Mouse (Mus musculus) hindbrain, embryonic 13.5 days (tissue): ENCODE data around the gene Gm49396. TPM values are rescaled to one million over a fixed set of nuclear protein-coding genes. Genes with fewer than 3 reads are reported as not detected.

Source experiments
- ATAC-seq: fragments of 200-750 bp; cut with Nextera tagmentation; 2 replicates; pipeline ENCODE4 v1.8.0; 2017; ENCODE audit warnings: moderate TSS enrichment; ENCODE audit not compliant: low FRiP score
- H3K27ac ChIP-seq: fragments of 300-500 bp; sonication (generic); 2 replicates; pipeline ENCODE4 v1.5.1; 2015; ENCODE audit warnings: inconsistent platforms, mild to moderate bottlenecking, moderate library complexity
- H3K27me3 ChIP-seq: fragments of 300-500 bp; sonication (generic); 2 replicates; pipeline ENCODE4 v1.6.1; 2015; ENCODE audit warnings: mild to moderate bottlenecking, inconsistent platforms
- H3K36me3 ChIP-seq: fragments of 300-500 bp; sonication (generic); 2 replicates; pipeline ENCODE4 v1.6.1; 2015; ENCODE audit warnings: mild to moderate bottlenecking, inconsistent platforms
- H3K4me1 ChIP-seq: fragments of 300-500 bp; sonication (generic); replicated peaks from 2 replicates; pipeline ENCODE4 v1.6.1; 2015; ENCODE audit warnings: inconsistent platforms
- H3K4me2 ChIP-seq: fragments of 300-500 bp; sonication (generic); 2 replicates; pipeline ENCODE4 v1.6.1; 2015; ENCODE audit warnings: inconsistent platforms, mild to moderate bottlenecking, moderate library complexity
- H3K4me3 ChIP-seq: fragments of 300-500 bp; sonication (generic); 2 replicates; pipeline ENCODE4 v1.5.1; 2015; ENCODE audit warnings: mild to moderate bottlenecking, inconsistent platforms
- H3K9ac ChIP-seq: fragments of 300-500 bp; sonication (generic); 2 replicates; pipeline ENCODE4 v1.6.1; 2015; ENCODE audit warnings: mild to moderate bottlenecking, inconsistent platforms
- H3K9me3 ChIP-seq: fragments of 300-500 bp; sonication (generic); 2 replicates; pipeline ENCODE4 v1.6.1; 2016; ENCODE audit warnings: inconsistent platforms
- WGBS: fragments of 180-500 bp; shearing (Covaris S2); methylation state at CpG from one replicate; pipeline ENCODE4 v1.1.7; 2015; 5-methylcytosine and 5-hydroxymethylcytosine counted together
- polyA plus RNA-seq: library from polyadenylated mRNA; unstranded; fragments of >200 nt; fragmentation: Nextera tagmentation; extraction: Ambion mirVana; gene quantifications from 2 replicates; pipeline ENCODE4 v1.2.1, GENCODE M21; 2015

Gene Gm49396
- polyA plus RNA-seq, 1 experiment from 2014 or later: 19.8 TPM

DNA sequence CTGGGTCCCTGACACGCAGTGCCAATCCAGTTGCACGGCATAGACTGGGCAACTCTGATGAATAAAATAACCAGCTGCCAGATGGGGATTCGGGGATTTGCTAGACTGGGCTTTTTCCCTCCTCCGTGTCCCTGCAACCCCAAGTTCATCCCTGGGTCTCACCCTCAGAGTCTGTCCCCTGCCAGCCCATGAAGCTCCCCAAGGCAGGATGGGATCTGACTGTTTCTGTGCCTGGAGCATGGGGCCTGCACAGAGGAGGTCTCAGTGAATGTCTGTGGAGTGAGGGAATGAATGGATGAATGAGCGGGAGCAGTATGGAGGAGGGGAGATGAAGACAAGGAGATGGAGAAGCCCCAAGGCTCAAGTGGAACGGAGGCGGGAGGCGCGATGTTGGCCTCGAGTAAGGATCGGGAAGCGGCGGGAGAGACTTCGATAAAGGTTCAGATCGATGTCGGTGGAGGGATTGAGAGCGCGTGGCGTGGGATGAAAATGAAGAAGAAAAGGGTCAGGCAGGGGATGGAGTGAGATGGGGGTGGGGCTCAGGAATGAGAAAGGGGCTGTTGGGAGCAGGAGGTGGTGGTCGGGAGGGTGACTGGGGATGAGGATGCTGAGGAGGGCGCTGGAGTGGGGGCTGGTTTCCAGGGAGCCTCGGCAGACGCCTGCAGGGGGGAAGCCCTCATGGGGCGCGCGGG is 29.1 kb upstream of the Gm49396 start:
- peak overlapping the region; percentile 93 for H3K9ac ChIP-seq
- peak overlapping the region; percentile 95 for H3K27ac ChIP-seq
- peak overlapping the region; percentile 91 for H3K4me2 ChIP-seq
- H3K4me3 ChIP-seq: peak overlapping the region; percentile 75
- H3K9me3 ChIP-seq: no peaks in the 10 kb centered on the region
- H3K36me3 ChIP-seq: peaks cover 40% of the 10 kb centered on the region
- 3% methylated on average over 26 of the region's 26 CpGs for WGBS
- H3K4me1 ChIP-seq: peaks cover 43% of the 10 kb centered on the region
- no peaks in the 10 kb centered on the region for H3K27me3 ChIP-seq
- peak; percentile 47 for ATAC-seq

DNA sequence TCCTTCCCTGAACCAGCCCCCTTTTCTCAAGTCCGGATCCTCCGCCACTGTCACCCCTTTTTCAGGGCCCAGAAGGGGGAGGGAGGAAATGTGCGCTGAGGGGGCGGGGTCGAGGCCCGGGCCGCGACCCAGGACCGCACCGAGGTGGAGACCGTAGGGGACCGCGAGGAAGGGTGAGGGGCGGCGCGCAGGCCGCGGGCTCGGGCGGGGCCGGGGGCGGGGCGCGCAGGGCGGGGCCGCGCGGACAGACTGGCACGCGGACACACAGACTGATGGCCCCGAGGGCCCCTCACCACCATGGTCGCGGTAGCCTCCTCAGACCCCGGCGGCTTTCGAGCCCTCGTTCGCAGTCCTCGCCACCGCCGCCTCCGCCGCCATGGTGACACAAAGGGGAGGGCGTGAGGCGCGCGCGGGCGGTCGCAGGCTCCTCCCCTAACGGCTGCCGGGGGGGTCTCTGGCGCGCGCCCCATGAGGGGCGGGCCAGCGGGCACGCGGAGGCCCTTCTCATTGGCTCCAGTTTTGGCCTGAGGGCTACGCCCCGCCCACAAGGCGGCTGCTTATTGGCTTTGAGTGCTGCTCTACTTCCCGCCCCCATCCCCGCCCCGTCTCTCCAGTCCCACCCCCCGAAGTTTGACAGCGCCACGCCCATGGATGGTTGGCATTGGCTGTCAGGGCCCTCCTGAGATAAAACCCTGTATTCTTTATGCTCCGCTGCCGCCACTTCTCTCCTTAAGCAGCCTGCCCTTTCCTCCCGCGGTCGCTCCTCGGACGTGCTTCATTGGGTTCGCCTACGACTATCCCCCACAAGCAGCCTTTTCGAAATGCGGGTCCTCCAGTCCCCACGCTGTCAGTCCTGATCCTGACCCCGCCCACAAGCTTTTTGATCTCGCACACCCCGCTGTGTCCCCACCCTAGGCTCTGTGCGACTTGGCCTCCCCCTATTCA is 28.2 kb upstream of the Gm49396 start, which contains the start of gene Arhgap33:
Gene Arhgap33 (minus strand): TSS at position 428 of the 945 bp plus-strand sequence.
- Histone ChIP-seq H3K9ac (peak within 1 kb of the TSS; percentile 93), H3K4me2 (peak within 1 kb of the TSS; percentile 91), H3K9me3 (no peaks in the 10 kb centered on the region), H3K36me3 (peaks cover 39% of the 10 kb centered on the region), H3K4me3 (peak within 1 kb of the TSS; percentile 75), H3K27ac (peak within 1 kb of the TSS; percentile 95), H3K27me3 (no peaks in the 10 kb centered on the region), H3K4me1 (peaks cover 43% of the 10 kb centered on the region)
- under 1% methylated on average over 75 of the region's 84 CpGs for WGBS
- peak; percentile 90 for ATAC-seq

DNA sequence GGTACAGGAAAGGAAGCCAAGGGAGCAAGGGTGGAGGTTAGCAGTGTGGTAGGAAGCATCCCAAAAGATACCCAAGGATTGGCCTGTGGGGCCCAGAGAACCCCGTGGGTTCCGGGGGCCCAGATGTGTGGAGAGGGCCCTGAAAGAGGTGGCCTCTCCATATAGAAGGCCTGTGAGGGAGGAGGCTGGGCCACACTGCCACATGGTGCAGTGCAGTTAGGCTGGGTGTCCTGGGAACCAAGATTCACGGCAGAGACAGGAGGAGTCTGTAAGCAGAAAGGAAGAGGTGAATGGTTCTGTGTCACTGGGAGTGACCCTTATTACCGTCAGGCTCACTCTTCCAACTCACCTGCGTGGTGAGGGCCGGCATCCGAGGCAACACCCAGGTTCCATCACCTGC is 22.6 kb upstream of the Gm49396 start:
- H3K27me3 ChIP-seq: no peaks in the 10 kb centered on the region
- H3K9ac ChIP-seq: no peak overlapping the region
- no peak for ATAC-seq
- H3K4me1 ChIP-seq: peaks cover 5% of the 10 kb centered on the region
- 88% methylated on average over 7 of the region's 7 CpGs for WGBS
- no peak overlapping the region for H3K4me3 ChIP-seq
- H3K4me2 ChIP-seq: no peak overlapping the region
- H3K36me3 ChIP-seq: peaks cover 27% of the 10 kb centered on the region
- no peak overlapping the region for H3K27ac ChIP-seq
- H3K9me3 ChIP-seq: no peaks in the 10 kb centered on the region

DNA sequence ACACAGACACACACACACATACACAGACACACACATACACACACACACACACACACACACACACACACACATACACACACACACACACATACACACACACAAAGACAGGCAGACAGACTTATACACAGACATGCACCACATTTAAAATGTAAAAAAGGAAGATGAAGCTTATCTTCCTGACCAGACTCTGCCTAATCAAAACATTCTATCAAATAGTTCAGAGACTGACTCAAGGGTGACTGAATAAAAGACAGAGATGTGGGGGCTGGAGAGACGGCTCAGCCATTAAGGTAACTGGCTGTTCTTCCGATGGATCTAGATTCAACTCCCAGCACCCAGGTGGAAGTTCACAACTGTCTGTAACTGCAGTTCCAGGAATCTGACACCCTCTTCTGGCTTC is 18.8 kb upstream of the Gm49396 start:
- H3K9me3 ChIP-seq: no peaks in the 10 kb centered on the region
- H3K4me3 ChIP-seq: no peak overlapping the region
- 91% methylated on average over 2 of the region's 2 CpGs for WGBS
- no peak overlapping the region for H3K4me2 ChIP-seq
- no peak overlapping the region for H3K9ac ChIP-seq
- no peaks in the 10 kb centered on the region for H3K4me1 ChIP-seq
- ATAC-seq: no peak
- no peak overlapping the region for H3K27ac ChIP-seq
- peaks cover 41% of the 10 kb centered on the region for H3K36me3 ChIP-seq
- H3K27me3 ChIP-seq: no peaks in the 10 kb centered on the region

DNA sequence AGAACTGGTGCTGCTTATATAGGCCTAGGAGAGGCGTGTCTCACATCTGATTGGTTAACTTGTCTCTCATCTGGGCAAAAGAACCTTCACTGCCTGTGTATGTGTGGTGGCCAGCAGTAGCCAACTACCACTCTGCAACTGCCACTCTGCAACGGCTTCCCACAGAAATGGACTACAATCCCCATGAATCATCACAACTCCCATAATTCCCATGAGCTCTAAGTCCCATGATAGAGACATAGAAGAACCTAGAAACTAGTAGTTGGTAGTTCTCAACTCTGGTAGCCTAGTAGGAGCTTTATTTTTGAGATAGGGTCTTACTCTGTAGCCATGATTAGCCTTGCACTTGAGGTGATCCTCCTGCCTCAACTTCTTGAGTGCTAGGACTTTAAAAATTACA is 13.3 kb upstream of the Gm49396 start:
- no peak for ATAC-seq
- H3K9me3 ChIP-seq: no peaks in the 10 kb centered on the region
- H3K36me3 ChIP-seq: peaks cover 25% of the 10 kb centered on the region
- no peak overlapping the region for H3K4me3 ChIP-seq
- H3K9ac ChIP-seq: no peak overlapping the region
- H3K27me3 ChIP-seq: peaks cover 11% of the 10 kb centered on the region; the same call in 1 of the 2 replicates
- no peak overlapping the region for H3K4me2 ChIP-seq
- WGBS: 82% methylated on average over 2 of the region's 2 CpGs
- H3K4me1 ChIP-seq: peaks cover 18% of the 10 kb centered on the region
- H3K27ac ChIP-seq: no peak overlapping the region

DNA sequence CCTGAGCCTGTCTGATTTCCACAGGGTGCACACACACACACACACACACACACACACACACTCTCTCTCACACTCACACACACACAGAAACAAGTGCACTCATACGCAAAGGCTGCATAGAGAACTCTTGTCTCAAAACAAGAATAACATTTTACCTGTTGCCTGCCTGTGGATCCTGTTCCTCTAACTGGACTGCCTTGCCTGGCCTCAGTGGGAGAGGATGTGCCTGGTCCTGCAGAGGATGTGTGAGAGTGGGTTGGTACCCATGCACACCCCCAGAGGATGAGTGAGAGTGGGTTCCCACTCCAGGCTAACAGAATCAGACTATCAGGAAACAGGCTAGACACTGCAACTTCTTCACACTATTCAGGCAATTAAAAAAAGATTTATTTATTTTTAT is 12.5 kb upstream of the Gm49396 start:
- Histone ChIP-seq H3K4me3 (no peak overlapping the region), H3K4me2 (no peak overlapping the region), H3K36me3 (peaks cover 32% of the 10 kb centered on the region), H3K27me3 (peaks cover 11% of the 10 kb centered on the region; the same call in 1 of the 2 replicates), H3K27ac (no peak overlapping the region), H3K9me3 (no peaks in the 10 kb centered on the region), H3K4me1 (peaks cover 18% of the 10 kb centered on the region), H3K9ac (no peak overlapping the region)
- WGBS: 100% methylated on average over 1 of the region's 1 CpGs
- no peak for ATAC-seq

DNA sequence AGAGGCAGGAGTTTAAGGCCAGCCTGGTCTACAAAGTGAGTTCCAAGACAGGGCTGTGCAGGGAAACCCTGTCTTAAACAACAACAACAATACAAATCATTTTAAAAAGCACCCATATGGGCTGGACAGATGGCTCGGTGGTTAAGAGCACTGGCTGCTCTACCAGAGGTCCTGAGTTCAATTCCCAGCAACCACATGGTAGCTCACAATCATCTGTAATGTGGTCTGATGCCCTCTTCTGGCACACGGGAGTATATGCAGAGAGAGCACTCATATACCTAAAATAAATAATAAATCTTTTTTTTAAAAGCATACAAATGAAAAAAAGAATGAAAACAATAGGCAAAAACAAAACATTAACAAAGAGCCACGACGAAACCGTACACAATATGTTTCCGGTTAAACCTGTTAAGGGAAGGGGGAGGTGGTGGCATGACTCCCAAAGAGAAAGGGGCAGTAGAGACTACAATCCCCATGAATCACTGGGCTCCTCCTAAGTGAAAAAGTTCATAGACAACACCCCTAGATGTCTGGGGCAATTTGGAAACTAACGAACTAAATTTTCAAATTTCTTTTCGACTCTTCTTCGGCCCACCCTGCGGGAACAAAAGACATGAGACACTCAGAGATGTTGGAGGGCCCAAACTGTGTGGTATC is 11.6 kb upstream of the Gm49396 start:
- Histone ChIP-seq H3K27me3 (peaks cover 11% of the 10 kb centered on the region; the same call in 1 of the 2 replicates), H3K4me2 (peak overlapping the region; percentile 88), H3K36me3 (peaks cover 34% of the 10 kb centered on the region), H3K4me1 (peaks cover 18% of the 10 kb centered on the region), H3K9me3 (no peaks in the 10 kb centered on the region), H3K27ac (peak overlapping the region; percentile 93), H3K9ac (peak overlapping the region; percentile 72), H3K4me3 (peak overlapping the region; percentile 59)
- 3% methylated on average over 10 of the region's 10 CpGs for WGBS
- peak; percentile 75 for ATAC-seq

DNA sequence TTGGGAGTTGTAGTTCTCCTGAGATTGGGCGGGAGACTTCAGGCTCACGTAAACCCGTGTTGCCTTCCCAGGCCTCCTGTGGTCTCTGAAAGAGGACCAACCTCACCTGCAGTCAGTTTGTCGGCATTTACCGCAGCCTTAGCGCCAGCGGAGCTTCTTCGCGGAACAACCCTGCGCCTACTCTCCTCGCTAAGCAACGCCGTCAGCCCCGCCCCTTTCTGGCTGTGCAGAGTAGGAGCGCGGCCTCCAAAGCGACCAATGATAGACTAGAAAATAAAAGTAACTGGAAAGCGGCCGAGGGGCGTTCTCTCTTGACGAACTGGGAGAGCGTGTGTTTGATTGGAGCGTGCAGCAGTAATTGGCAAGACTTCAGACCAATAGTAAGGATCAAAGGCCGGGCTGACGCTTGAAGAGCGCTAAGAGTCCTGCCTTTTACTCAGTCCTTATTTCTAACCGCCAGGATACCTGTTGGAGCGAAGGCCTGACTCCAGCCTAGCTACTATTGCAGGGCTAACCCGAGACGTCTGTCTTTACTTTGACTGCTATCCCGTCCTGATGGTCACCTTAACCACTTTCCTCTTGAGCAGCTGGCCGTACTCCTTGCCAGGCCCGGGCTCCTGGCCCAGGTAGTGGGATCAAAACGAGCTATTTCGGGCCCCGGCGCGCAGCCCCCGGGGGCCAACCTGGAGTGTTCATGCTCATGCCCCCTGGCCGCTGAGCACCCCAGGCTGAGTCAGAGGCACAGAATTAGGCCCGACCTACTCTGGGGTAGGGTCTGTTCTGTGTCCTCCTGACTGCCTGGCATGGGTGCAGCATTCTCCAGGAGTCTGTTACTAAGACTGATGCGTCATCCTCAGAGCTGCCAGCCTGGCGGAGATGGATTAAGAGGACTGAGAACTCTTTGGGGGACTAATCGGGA is 10.8 kb upstream of the Gm49396 start, which contains the start of the genes Hspb6 and Proser3:
Gene Hspb6 (plus strand): TSS at position 77 of the 919 bp plus-strand sequence.
Gene Proser3 (minus strand): TSS at position 198 of the 919 bp plus-strand sequence.
- ATAC-seq: peak; percentile 95
- Histone ChIP-seq H3K27ac (peak within 1 kb of the TSS; percentile 93), H3K4me2 (peak within 1 kb of the TSS; percentile 88), H3K9ac (peak within 1 kb of the TSS; percentile 72), H3K4me3 (peak within 1 kb of the TSS; percentile 59), H3K9me3 (no peaks in the 10 kb centered on the region), H3K27me3 (peaks cover 11% of the 10 kb centered on the region; the same call in 1 of the 2 replicates), H3K4me1 (peaks cover 19% of the 10 kb centered on the region), H3K36me3 (peaks cover 42% of the 10 kb centered on the region)
- under 1% methylated on average over 44 of the region's 44 CpGs for WGBS

DNA sequence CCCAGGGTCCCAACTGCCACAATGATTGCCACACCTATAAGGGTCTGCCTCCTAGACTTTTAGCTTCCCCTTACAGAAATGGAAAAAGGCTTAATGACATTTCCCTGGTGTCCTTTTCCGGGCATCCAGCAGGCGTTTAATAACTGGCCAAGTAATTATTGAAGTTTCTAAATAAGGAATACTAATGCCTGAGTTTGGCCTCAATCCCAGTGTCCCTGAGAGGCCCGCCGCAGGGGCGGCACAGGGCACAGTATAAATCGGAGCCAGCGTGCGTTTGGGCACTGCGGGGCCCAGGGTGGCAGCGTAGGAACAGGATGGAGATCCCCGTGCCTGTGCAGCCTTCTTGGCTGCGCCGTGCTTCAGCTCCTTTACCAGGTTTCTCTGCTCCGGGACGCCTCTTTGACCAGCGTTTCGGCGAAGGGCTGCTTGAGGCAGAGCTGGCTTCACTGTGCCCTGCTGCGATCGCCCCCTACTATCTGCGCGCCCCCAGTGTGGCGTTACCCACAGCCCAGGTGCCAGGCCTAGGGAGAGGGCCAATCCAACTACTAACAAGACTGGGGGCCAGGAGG is 10.0 kb upstream of the Gm49396 start:
- Histone ChIP-seq H3K9ac (peak overlapping the region; percentile 72), H3K27me3 (peaks cover 11% of the 10 kb centered on the region; the same call in 1 of the 2 replicates), H3K36me3 (peaks cover 46% of the 10 kb centered on the region), H3K9me3 (no peaks in the 10 kb centered on the region), H3K4me3 (peak overlapping the region; percentile 59), H3K4me1 (peaks cover 26% of the 10 kb centered on the region), H3K27ac (peak overlapping the region; percentile 78), H3K4me2 (peak overlapping the region; percentile 88)
- ATAC-seq: no peak
- 8% methylated on average over 23 of the region's 23 CpGs for WGBS

DNA sequence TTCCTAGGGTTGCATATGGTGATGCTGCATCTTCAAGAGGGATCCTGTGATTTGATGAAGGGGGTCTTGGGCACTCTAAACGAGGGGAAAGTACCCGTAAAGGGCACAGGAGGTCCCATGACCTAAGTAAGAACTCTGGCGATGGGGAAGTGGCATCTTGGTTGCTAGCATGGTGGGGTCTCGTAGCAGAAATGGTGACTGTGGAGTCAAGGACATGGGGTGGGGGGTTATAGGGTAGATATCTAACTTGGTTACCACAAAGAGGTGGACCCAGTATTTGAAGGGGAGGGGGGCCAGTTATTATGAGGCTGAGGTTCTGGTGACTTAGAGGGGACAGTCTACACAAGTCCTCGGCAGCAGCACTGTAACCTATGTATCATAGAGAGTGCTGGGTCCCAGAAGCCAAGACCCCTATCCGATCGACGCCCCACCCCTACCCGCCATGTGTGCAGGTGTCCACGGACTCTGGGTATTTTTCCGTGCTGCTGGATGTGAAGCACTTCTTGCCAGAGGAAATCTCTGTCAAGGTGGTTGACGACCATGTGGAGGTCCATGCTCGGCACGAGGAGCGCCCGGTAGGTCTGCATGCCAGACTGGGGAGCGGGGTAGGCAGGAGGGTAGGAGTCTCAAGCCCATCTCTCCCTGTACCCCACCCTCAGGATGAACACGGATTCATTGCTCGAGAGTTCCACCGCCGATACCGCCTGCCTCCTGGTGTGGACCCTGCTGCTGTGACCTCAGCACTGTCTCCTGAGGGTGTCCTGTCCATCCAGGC is 9.1 kb upstream of the Gm49396 start:
- WGBS: 87% methylated on average over 22 of the region's 22 CpGs
- H3K9me3 ChIP-seq: no peaks in the 10 kb centered on the region
- peak overlapping the region; percentile 88 for H3K4me2 ChIP-seq
- H3K4me3 ChIP-seq: peak overlapping the region; percentile 59; the same call in 1 of the 2 replicates
- H3K27me3 ChIP-seq: peaks cover 11% of the 10 kb centered on the region; the same call in 1 of the 2 replicates
- H3K27ac ChIP-seq: no peak overlapping the region
- H3K36me3 ChIP-seq: peaks cover 42% of the 10 kb centered on the region
- ATAC-seq: no peak
- peaks cover 35% of the 10 kb centered on the region for H3K4me1 ChIP-seq
- peak overlapping the region; percentile 72; the same call in 1 of the 2 replicates for H3K9ac ChIP-seq
